Mouse (Mus musculus): ENCODE measurements around the gene Rpl3. TPM values are rescaled to one million over a fixed set of nuclear protein-coding genes. Genes with fewer than 3 reads are reported as not detected.
A peak's percentile ranks its signal among the peaks of the same experiment; 100 is the strongest.

The Rpl3 gene
- polyA plus RNA-seq (2012; rRNA removed) (530 and 765 TPM in 2 replicates), polyA plus RNA-seq (2014; fragmentation: Nextera tagmentation; extraction: Ambion mirVana) (774 and 804 TPM in 2 replicates)

GRCm38 (mm10) chr15:80091121-80091955 is at the start of gene Rpl3, which contains the start of gene Syngr1:
Gene Rpl3, minus strand, starts transcription at chr15:80091868.
Gene Syngr1, plus strand, starts transcription at chr15:80091334.
- DNase-seq (ENCODE audit: low read depth in 3 of 3, low spot score in 3 of 3) (peak in 2 of 3 experiments; percentile 52 to 56), ATAC-seq (ENCODE audit: insufficient read depth) (peak; percentile 64)
- H3K9ac ChIP-seq (replicated peaks) = peak within 1 kb of the TSS; percentile 92
- TF ChIP-seq EP300 (IDR thresholded peaks at IDR 0.05; ENCODE audit: low read depth) (no peak), CTCF (IDR thresholded peaks at IDR 0.05; ENCODE audit: low read depth) (peak; percentile 86)
- 1% methylated on average over 85 of the region's 86 CpGs for WGBS (ENCODE audit: insufficient replicate concordance)
- H3K4me2 ChIP-seq (ENCODE audit: low read depth) = peak within 1 kb of the TSS; percentile 96
- no peaks in the 10 kb centered on the region for H3K36me3 ChIP-seq (replicated peaks; ENCODE audit: control insufficient read depth, insufficient read depth, low read depth)
- peak within 1 kb of the TSS; percentile 54 to 80 for H3K4me3 ChIP-seq (ENCODE audit: insufficient read depth in 1 of 2, low read depth in 2 of 2, low read length in 2 of 2)
- no peaks in the 10 kb centered on the region; the same call in 1 of the 2 replicates for H3K27me3 ChIP-seq (ENCODE audit: control insufficient read depth, insufficient read depth, low read length)
- peaks cover 37 to 44% of the 10 kb centered on the region in 2 experiments for H3K4me1 ChIP-seq (replicated peaks; ENCODE audit: control insufficient read depth in 2 of 2, insufficient read depth in 2 of 2, low read length in 1 of 2)
- H3K9me3 ChIP-seq (ENCODE audit: control insufficient read depth, low read length) = peaks cover 4% of the 10 kb centered on the region
- peak within 1 kb of the TSS; percentile 61 for H3K27ac ChIP-seq

DNA sequence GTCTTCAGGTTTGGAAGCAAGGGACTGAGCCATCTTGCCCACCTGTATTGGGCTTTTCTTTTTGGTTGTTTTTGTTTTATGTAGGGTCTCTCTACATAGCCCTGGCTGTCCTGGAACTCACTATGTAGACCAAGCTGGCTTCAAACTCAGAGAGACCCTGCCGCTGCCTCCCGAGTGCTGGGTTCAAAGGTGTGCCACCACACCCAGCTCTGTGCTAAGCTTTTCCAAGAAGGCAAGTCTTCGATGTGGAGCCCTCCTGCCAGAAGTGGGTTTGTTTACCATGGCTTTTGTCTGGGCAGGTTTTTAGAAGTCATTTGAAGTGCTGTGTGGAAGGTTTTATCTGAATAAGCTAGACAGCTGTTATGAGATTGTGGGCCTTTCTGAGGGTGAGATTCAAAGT is 49.2 kb upstream of the Rpl3 start:
- peaks cover 4% of the 10 kb centered on the region; the same call in 1 of the 2 replicates for H3K9me3 ChIP-seq (ENCODE audit: control insufficient read depth, low read length)
- no peak overlapping the region for H3K4me3 ChIP-seq (ENCODE audit: insufficient read depth in 1 of 2, low read depth in 2 of 2, low read length in 2 of 2)
- no peak for DNase-seq (ENCODE audit: low read depth in 3 of 3, low spot score in 3 of 3)
- H3K9ac ChIP-seq (replicated peaks) = no peak overlapping the region
- H3K36me3 ChIP-seq (replicated peaks; ENCODE audit: control insufficient read depth, insufficient read depth, low read depth) = peaks cover 29% of the 10 kb centered on the region
- H3K27me3 ChIP-seq (ENCODE audit: control insufficient read depth, insufficient read depth, low read length) = no peaks in the 10 kb centered on the region
- no peak for ATAC-seq (ENCODE audit: insufficient read depth)
- no peak overlapping the region for H3K27ac ChIP-seq
- WGBS (ENCODE audit: insufficient replicate concordance) = 80% methylated on average over 3 of the region's 3 CpGs
- H3K4me2 ChIP-seq (ENCODE audit: low read depth) = no peak overlapping the region
- peaks cover under 1 to 21% of the 10 kb centered on the region in 2 experiments for H3K4me1 ChIP-seq (replicated peaks; ENCODE audit: control insufficient read depth in 2 of 2, insufficient read depth in 2 of 2, low read length in 1 of 2)
- TF ChIP-seq EP300 (IDR thresholded peaks at IDR 0.05; ENCODE audit: low read depth) (no peak), CTCF (IDR thresholded peaks at IDR 0.05; ENCODE audit: low read depth) (no peak)

DNA sequence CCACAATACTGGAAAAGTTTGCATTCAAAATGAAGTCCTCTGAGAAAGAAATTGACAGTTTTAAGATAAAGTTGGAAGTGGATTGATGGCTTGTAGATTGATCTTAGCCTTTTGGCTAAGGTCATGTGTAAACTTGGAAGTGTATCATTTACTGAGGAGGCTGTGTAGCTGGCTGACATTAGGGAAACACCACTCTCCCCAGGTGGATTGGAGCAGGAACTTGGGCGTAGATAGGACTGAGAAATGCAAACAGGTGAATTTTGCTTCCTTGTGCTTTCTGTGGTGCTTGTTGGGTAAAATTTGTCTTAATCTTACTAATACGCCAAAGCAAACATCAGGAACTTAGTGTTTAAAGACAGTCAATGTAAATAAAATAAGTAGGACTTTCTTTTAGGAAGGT is 48.6 kb upstream of the Rpl3 start:
- no peak for DNase-seq (ENCODE audit: low read depth in 3 of 3, low spot score in 3 of 3)
- no peak overlapping the region for H3K4me2 ChIP-seq (ENCODE audit: low read depth)
- no peaks in the 10 kb centered on the region for H3K27me3 ChIP-seq (ENCODE audit: control insufficient read depth, insufficient read depth, low read length)
- 90% methylated on average over 2 of the region's 2 CpGs for WGBS (ENCODE audit: insufficient replicate concordance)
- peaks cover 29% of the 10 kb centered on the region for H3K36me3 ChIP-seq (replicated peaks; ENCODE audit: control insufficient read depth, insufficient read depth, low read depth)
- H3K27ac ChIP-seq = no peak overlapping the region
- TF ChIP-seq CTCF (IDR thresholded peaks at IDR 0.05; ENCODE audit: low read depth) (no peak), EP300 (IDR thresholded peaks at IDR 0.05; ENCODE audit: low read depth) (no peak)
- peaks cover 4% of the 10 kb centered on the region; the same call in 1 of the 2 replicates for H3K9me3 ChIP-seq (ENCODE audit: control insufficient read depth, low read length)
- no peak overlapping the region for H3K9ac ChIP-seq (replicated peaks)
- ATAC-seq (ENCODE audit: insufficient read depth) = no peak
- H3K4me1 ChIP-seq (replicated peaks; ENCODE audit: control insufficient read depth in 2 of 2, insufficient read depth in 2 of 2, low read length in 1 of 2) = peaks cover 4 to 24% of the 10 kb centered on the region in 2 experiments
- no peak overlapping the region for H3K4me3 ChIP-seq (ENCODE audit: insufficient read depth in 1 of 2, low read depth in 2 of 2, low read length in 2 of 2)

DNA sequence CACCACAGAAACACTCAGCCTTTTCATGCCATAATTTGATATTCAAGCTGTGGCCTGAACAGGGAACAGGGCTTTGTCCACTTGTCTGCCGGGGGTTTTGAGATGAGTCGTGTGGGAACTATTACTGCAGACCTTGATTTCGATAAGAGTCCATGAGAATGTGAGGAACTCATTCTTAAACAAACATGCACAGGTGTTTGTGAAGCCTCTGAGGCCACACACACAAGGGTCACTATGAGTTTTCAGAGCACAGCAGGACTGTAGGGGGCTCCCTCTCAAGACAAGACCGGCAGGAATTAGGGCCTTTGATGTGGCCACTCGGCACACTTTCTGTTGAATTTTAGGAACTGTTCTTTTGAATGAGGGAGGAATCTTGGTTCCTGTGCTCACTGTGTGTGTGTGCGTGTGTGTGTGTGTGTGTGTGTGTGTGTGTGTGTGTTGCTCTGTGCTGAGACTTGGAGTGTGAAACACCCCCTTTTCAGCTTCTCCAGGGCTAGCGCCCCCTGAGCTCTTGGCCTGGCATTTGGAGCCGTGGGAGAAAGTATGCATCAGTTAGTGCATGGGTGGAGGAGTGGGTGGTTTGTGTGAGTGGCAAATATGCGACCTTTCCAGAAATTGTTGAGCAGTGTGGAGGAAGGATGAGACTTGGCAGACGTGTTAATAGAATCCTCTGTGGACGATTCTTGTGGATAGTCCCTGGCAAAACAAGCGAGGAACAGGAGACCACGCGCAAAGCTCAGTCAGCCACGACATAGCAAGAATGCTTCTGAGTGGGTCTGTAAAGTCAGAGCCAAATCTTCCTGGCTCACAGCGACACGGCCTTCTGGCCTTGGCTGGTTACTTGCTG is 46.5 kb upstream of the Rpl3 start:
- Histone ChIP-seq H3K4me2 (ENCODE audit: low read depth) (no peak overlapping the region), H3K4me3 (ENCODE audit: insufficient read depth in 1 of 2, low read depth in 2 of 2, low read length in 2 of 2) (no peak overlapping the region), H3K27ac (no peak overlapping the region), H3K9ac (replicated peaks) (no peak overlapping the region), H3K4me1 (replicated peaks; ENCODE audit: control insufficient read depth in 2 of 2, insufficient read depth in 2 of 2, low read length in 1 of 2) (peaks cover 14 to 37% of the 10 kb centered on the region in 2 experiments), H3K27me3 (ENCODE audit: control insufficient read depth, insufficient read depth, low read length) (no peaks in the 10 kb centered on the region), H3K9me3 (ENCODE audit: control insufficient read depth, low read length) (peaks cover 4% of the 10 kb centered on the region; the same call in 1 of the 2 replicates), H3K36me3 (replicated peaks; ENCODE audit: control insufficient read depth, insufficient read depth, low read depth) (peaks cover 20% of the 10 kb centered on the region)
- 76% methylated on average over 17 of the region's 17 CpGs for WGBS (ENCODE audit: insufficient replicate concordance)
- no peak for DNase-seq (ENCODE audit: low read depth in 3 of 3, low spot score in 3 of 3)
- TF ChIP-seq CTCF (IDR thresholded peaks at IDR 0.05; ENCODE audit: low read depth) (0 out of 2 replicates have a peak, but pooled peaks have one; percentile 14), EP300 (IDR thresholded peaks at IDR 0.05; ENCODE audit: low read depth) (no peak)
- ATAC-seq (ENCODE audit: insufficient read depth) = no peak
